Mouse (Mus musculus): Measurements from ENCODE around the gene Rprd1b. TPM values are rescaled to one million over a fixed set of nuclear protein-coding genes. Genes with fewer than 3 reads are reported as not detected.

Rprd1b gene
- polyA plus RNA-seq, 1 experiment = 17.0 TPM

DNA sequence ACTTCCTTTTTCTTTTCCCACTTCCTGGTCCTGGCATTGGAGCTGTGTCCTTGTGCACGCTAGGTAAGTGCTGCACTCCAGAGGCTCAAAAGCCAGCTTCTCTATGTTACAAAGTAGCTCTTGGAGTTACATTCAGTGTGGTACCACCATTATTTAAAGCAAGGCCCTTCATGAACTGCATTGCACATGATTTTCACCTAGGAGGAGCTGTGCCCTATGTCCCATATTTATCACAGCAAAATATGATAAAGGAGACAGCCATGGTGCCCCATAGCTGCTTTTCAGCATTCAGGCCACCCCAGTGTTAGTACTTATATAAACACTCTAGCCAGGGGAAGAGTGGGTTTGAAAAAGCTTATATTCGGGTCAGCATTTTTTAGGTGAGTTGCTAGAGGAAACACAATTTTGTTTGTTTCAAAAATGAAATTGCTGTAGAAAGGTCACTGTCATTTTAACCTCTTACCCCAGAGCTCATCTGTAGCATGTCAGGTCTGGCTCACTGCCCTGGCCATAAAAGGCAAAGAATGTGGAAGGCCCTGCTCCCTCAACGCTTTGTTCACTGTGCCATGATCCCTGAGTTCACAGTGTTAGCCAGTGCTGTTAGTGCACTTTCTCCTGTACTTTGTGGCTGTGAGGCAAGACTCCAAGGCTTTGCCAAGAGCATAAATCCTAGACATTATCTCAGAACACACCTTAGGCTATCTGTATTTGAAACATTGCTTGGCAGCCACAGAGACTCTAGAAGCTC lies 42.8 kb downstream of the Rprd1b start:
- H3K4me3 ChIP-seq (replicated peaks; ENCODE audit: extremely low read depth, low read depth, low read length) = no peak overlapping the region
- TF ChIP-seq POLR2A (IDR thresholded peaks at IDR 0.05; ENCODE audit: borderline replicate concordance, extremely low read depth, low read depth, low read length) (no peak), CTCF (IDR thresholded peaks at IDR 0.05; ENCODE audit: insufficient read depth, low read length) (no peak)
- no peak for DNase-seq
- H3K4me1 ChIP-seq (ENCODE audit: control insufficient read depth, insufficient read depth, low read length) = no peaks in the 10 kb centered on the region; the same call in 1 of the 2 replicates
- 52% methylated on average over 3 of the region's 3 CpGs for WGBS

DNA sequence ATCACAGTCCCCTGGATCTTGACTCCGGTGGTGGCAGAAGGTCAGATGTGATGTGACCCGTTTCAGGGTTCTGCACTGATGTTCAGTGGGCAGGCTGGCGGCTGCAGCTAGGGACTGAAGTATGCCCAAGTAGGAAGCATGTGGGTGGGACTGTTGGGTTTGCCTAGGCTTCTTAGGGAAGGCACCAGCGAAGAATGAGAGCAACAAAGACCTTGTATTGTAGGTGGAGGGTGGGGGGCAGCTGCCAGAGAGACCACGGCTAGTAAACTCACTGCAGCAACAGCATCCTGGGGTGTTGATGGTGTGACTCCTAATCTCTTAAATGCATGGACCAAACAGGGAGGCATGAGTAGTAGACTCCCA lies 43.3 kb downstream of the Rprd1b start:
- DNase-seq = no peak
- 74% methylated on average over 5 of the region's 5 CpGs for WGBS
- H3K4me3 ChIP-seq (replicated peaks; ENCODE audit: extremely low read depth, low read depth, low read length) = no peak overlapping the region
- TF ChIP-seq POLR2A (IDR thresholded peaks at IDR 0.05; ENCODE audit: borderline replicate concordance, extremely low read depth, low read depth, low read length) = no peak
- TF ChIP-seq CTCF (IDR thresholded peaks at IDR 0.05; ENCODE audit: insufficient read depth, low read length) = no peak
- H3K4me1 ChIP-seq (ENCODE audit: control insufficient read depth, insufficient read depth, low read length) = no peaks in the 10 kb centered on the region; the same call in 1 of the 2 replicates

DNA sequence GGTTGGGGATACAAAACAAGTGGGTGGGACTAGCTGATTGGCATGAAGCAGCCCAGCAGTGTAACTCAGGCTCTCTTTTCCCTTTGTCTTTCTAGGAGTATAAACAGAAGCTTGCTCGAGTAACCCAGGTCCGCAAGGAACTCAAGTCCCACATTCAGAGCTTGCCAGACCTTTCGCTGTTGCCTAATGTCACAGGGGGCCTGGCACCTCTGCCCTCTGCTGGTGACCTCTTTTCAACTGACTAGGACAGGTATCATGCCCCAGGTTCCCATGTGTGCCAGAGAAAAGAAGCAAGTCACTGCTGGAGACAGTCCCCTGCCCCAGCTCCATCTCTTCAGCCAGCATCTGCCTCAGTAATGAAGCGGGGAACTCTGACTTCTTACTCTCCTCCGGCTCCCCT lies 46.5 kb downstream of the Rprd1b start:
- no peak for DNase-seq

DNA sequence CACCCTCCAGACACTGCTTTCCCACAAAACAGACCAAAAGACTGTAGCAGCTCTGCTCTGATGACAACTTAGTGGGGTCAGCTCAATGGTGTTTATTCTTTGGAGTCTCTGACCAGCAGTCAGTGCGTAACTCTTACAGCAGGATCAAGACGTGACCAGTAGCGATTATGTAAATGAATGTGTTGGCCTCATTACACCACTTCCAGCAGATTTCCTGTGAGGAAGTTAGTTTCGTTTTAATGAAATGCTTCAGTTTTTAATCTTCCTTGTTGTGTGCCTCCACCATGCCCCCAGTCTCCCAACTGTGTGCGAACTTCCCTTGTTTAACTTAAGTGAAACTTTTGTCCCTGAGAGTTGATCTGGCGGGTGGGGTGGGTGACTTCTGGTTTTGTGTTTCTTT lies 48.4 kb downstream of the Rprd1b start:
- Histone ChIP-seq H3K4me3 (replicated peaks; ENCODE audit: extremely low read depth, low read depth, low read length) (no peak overlapping the region), H3K4me1 (ENCODE audit: control insufficient read depth, insufficient read depth, low read length) (peaks cover 4% of the 10 kb centered on the region)
- WGBS = 58% methylated on average over 6 of the region's 6 CpGs
- DNase-seq = no peak
- TF ChIP-seq CTCF (IDR thresholded peaks at IDR 0.05; ENCODE audit: insufficient read depth, low read length) (no peak), POLR2A (IDR thresholded peaks at IDR 0.05; ENCODE audit: borderline replicate concordance, extremely low read depth, low read depth, low read length) (no peak)

More for the DNA sequence above, 46.5 kb downstream of the Rprd1b start:
- TF ChIP-seq CTCF (IDR thresholded peaks at IDR 0.05; ENCODE audit: insufficient read depth, low read length) (no peak), POLR2A (IDR thresholded peaks at IDR 0.05; ENCODE audit: borderline replicate concordance, extremely low read depth, low read depth, low read length) (no peak)
- Histone ChIP-seq H3K4me3 (replicated peaks; ENCODE audit: extremely low read depth, low read depth, low read length) (no peak overlapping the region), H3K4me1 (ENCODE audit: control insufficient read depth, insufficient read depth, low read length) (peaks cover under 1% of the 10 kb centered on the region; the same call in 1 of the 2 replicates)
- WGBS = 84% methylated on average over 5 of the region's 5 CpGs

DNA sequence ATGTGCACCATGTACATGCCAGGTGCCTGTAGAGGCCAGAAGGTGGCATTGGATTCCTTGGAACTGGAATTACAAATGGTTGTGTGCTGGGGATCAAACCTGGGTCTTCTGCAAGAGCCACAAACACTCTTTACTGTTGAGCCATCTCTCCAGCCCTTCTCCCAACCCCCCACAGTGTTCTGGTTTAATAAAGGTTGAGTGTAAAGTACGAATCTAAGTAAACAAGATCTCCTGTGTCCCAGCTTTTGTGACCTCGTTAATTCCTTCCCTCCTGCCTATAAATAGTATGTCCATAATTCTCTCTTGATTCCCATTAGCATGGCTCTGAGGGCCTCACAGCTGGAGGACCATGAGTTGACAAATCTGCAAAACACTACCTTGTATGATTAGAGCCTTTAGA lies 49.7 kb downstream of the Rprd1b start:
- no peak for DNase-seq
- no peak for TF ChIP-seq POLR2A (IDR thresholded peaks at IDR 0.05; ENCODE audit: borderline replicate concordance, extremely low read depth, low read depth, low read length)
- TF ChIP-seq CTCF (IDR thresholded peaks at IDR 0.05; ENCODE audit: insufficient read depth, low read length) = no peak
- H3K4me1 ChIP-seq (ENCODE audit: control insufficient read depth, insufficient read depth, low read length) = peaks cover 4% of the 10 kb centered on the region
- H3K4me3 ChIP-seq (replicated peaks; ENCODE audit: extremely low read depth, low read depth, low read length) = no peak overlapping the region
- 62% methylated on average over 2 of the region's 2 CpGs for WGBS

DNA sequence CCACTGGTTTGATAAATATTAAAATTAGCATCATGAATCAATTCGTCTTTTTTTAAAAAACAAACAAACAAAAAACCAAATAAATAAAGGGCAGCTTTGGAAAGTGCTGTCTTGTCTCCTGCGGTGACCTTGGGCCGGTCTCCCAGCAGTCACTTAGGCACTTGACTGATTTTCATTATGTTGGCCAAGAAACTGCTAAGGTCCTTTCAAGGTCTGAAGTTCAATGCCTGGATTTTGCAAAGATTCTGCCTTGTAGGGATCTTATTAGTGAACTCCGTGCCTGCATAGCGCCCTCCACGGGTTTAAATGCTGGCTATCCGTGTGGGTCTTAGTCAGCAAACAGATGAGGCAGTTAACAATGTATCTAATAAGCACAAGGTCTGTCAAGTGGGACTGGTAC lies 50.7 kb downstream of the Rprd1b start:
- Histone ChIP-seq H3K4me1 (ENCODE audit: control insufficient read depth, insufficient read depth, low read length) (peaks cover 4% of the 10 kb centered on the region), H3K4me3 (replicated peaks; ENCODE audit: extremely low read depth, low read depth, low read length) (no peak overlapping the region)
- TF ChIP-seq CTCF (IDR thresholded peaks at IDR 0.05; ENCODE audit: insufficient read depth, low read length) = no peak
- TF ChIP-seq POLR2A (IDR thresholded peaks at IDR 0.05; ENCODE audit: borderline replicate concordance, extremely low read depth, low read depth, low read length) = no peak
- DNase-seq = no peak
- WGBS = 82% methylated on average over 7 of the region's 7 CpGs

DNA sequence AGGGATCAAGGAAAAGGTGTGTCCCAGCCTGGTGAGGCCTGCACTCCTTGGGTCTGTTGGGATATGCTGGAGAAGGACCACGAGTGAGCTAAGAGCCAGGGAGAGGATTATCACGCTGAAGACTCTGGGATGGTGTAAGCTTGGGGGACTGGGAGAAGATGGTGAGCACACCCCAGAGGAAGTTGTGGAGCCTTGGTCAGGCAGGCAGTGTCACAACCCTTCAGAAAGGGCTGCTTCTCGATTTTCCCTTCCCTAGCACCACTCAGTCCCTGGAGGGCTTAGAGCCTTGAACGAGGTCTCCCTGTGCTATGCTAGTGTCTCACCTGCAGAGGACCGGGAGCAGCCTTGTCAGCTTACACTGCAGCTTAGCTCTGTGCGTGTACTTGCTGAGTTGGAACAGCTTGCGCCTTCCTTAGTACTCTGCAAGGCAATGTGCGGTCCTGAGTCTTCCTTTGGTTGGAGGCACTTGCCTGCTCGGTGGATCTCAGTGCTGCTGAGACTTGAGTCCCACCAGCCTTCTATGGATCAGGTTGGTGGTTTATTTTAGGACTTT lies 51.6 kb downstream of the Rprd1b start:
- 56% methylated on average over 9 of the region's 9 CpGs for WGBS
- TF ChIP-seq POLR2A (IDR thresholded peaks at IDR 0.05; ENCODE audit: borderline replicate concordance, extremely low read depth, low read depth, low read length) (no peak), CTCF (IDR thresholded peaks at IDR 0.05; ENCODE audit: insufficient read depth, low read length) (no peak; the same call in 1 of the 2 replicates)
- Histone ChIP-seq H3K4me1 (ENCODE audit: control insufficient read depth, insufficient read depth, low read length) (peaks cover 4% of the 10 kb centered on the region), H3K4me3 (replicated peaks; ENCODE audit: extremely low read depth, low read depth, low read length) (no peak overlapping the region)
- no peak for DNase-seq

DNA sequence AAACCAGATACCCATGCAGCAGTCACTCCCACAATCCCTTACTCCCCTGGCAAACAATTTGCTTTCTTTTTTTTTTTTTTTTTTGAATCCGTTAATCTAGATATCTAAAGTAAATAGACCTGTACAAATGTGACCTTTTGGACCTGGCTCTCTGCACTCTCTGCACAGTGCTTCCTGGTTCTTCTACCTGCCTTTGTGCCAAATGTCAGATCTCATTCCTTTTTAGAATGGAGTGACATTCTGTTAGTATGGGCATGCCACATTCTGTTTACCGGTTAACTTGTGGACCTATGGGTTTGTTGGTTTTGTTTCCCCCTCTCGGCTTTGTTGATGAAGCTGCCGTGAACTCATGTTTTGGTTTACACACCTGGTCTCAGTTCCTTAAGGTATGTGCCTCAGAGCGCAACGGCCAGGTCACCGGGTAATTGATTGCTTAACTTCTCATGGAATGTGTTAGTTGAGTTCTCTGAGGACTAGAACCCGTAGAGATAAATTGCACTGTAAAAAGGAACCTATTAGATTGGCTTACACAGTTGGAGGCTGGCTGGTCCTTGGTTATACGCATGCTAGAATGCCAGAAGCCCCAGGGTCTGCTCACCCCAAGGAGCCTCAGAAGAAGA lies 52.4 kb downstream of the Rprd1b start:
- 57% methylated on average over 9 of the region's 9 CpGs for WGBS
- peaks cover 4% of the 10 kb centered on the region for H3K4me1 ChIP-seq (ENCODE audit: control insufficient read depth, insufficient read depth, low read length)
- no peak for DNase-seq
- TF ChIP-seq CTCF (IDR thresholded peaks at IDR 0.05; ENCODE audit: insufficient read depth, low read length) (no peak), POLR2A (IDR thresholded peaks at IDR 0.05; ENCODE audit: borderline replicate concordance, extremely low read depth, low read depth, low read length) (no peak)
- no peak overlapping the region for H3K4me3 ChIP-seq (replicated peaks; ENCODE audit: extremely low read depth, low read depth, low read length)

DNA sequence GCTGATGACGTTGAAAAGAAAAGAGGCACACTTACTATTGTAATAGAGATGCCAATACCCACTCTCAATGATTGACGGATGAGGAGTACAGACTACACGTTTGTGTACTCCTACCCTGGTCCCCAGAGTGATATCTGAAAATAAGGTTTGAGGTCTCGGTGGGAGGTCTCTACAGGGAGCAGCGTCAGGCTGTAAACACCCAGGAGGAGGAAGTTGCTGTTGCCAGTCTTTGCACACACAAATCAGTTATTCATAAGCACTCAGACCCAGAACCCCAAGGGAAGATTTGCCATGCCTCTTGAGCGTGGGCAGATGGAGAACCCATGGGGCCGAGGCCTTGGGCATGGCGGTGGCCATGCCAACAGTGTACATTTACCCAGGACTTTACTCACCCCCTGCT lies 56.2 kb downstream of the Rprd1b start:
- Histone ChIP-seq H3K4me1 (ENCODE audit: control insufficient read depth, insufficient read depth, low read length) (peaks cover 4% of the 10 kb centered on the region), H3K4me3 (replicated peaks; ENCODE audit: extremely low read depth, low read depth, low read length) (no peak overlapping the region)
- no peak for TF ChIP-seq CTCF (IDR thresholded peaks at IDR 0.05; ENCODE audit: insufficient read depth, low read length)
- no peak for TF ChIP-seq POLR2A (IDR thresholded peaks at IDR 0.05; ENCODE audit: borderline replicate concordance, extremely low read depth, low read depth, low read length)
- DNase-seq = no peak
- WGBS = 67% methylated on average over 8 of the region's 8 CpGs

All from lung, adult 2 months (tissue).